Mouse (Mus musculus): ENCODE measurements around the gene Tmem232. TPM values are rescaled to one million over a fixed set of nuclear protein-coding genes. Genes with fewer than 3 reads are reported as not detected.
"Not testable (repeated sequence)": the region's sequence is repeated elsewhere in the genome, so short reads cannot be mapped to it uniquely, and the experiment has no call there.

Tmem232 gene
- polyA plus RNA-seq, 1 experiment, result not detected

DNA sequence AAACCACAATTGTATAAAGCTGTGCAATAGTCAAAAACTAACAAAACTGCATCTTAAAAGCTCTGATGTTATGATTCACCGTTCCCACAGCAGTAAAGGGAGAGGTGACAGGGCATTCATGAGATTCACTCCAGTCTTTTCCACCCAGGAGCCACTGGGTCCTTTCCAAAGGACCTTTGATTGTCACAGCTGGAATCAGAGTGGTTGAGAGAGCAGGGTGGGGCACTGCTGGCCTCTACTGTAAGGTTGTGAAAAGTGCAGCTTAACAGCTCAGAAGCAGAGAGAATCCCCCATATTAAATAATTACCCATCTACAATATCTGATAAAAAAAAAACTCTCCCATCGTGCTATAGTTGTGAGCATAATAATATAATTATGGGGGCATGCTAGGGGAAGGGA is 288.4 kb downstream of the Tmem232 start:
- Histone ChIP-seq H3K4me1 (ENCODE audit: control insufficient read depth, insufficient read depth, low read length) (no peaks in the 10 kb centered on the region), H3K27ac (ENCODE audit: insufficient read depth, low read depth, low read length) (no peak overlapping the region), H3K4me3 (ENCODE audit: insufficient read depth, low read length) (no peak overlapping the region)
- TF ChIP-seq CTCF (IDR thresholded peaks at IDR 0.05; ENCODE audit: low read depth, low read length) (no peak), POLR2A (IDR thresholded peaks at IDR 0.05; ENCODE audit: borderline replicate concordance, low read depth, low read length) (no peak)

DNA sequence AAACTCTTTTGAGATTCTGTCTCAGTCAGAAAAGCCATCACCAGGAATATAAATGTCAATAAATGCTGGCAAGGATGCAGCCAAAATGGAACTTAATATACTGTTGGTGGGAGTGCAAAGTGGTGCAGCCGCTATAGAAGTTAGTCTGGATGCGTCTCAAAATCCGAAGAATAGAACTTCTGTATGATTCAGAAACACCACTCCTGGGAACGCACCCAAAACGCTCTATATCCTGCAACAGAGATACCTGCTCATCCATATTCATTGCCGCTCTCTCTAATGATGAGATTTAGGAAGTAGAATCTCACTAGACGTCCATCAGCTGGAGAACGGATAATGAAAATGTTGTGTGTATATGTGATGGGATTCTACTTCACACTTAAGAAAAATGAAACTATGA is 290.3 kb downstream of the Tmem232 start:
- H3K27ac ChIP-seq (ENCODE audit: insufficient read depth, low read depth, low read length), result no peak overlapping the region
- no peak overlapping the region for H3K4me3 ChIP-seq (ENCODE audit: insufficient read depth, low read length)
- TF ChIP-seq CTCF (IDR thresholded peaks at IDR 0.05; ENCODE audit: low read depth, low read length), result no peak
- no peak for TF ChIP-seq POLR2A (IDR thresholded peaks at IDR 0.05; ENCODE audit: borderline replicate concordance, low read depth, low read length)
- H3K4me1 ChIP-seq (ENCODE audit: control insufficient read depth, insufficient read depth, low read length), result no peaks in the 10 kb centered on the region

DNA sequence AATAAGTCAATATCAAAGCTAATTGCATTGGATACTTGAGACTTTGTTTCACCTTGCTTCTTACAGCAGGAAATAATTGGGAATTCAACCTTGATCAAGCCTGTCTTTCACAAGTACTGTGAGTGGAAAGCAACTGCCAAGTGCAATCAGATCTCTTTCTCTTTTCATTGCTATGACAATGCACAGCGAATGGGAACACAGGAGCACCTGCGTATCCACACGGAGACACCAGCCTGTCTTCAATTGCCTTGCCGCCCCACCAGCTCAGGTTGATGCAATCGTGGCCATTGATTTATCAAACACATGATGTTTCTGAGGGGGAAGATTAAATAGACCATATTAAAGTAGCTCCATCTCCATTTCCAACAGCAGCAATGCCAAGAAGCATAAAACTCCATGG is 296.9 kb downstream of the Tmem232 start:
- TF ChIP-seq POLR2A (IDR thresholded peaks at IDR 0.05; ENCODE audit: borderline replicate concordance, low read depth, low read length) (no peak), CTCF (IDR thresholded peaks at IDR 0.05; ENCODE audit: low read depth, low read length) (no peak)
- H3K4me3 ChIP-seq (ENCODE audit: insufficient read depth, low read length), result no peak overlapping the region
- no peaks in the 10 kb centered on the region for H3K4me1 ChIP-seq (ENCODE audit: control insufficient read depth, insufficient read depth, low read length)
- no peak overlapping the region for H3K27ac ChIP-seq (ENCODE audit: insufficient read depth, low read depth, low read length)

DNA sequence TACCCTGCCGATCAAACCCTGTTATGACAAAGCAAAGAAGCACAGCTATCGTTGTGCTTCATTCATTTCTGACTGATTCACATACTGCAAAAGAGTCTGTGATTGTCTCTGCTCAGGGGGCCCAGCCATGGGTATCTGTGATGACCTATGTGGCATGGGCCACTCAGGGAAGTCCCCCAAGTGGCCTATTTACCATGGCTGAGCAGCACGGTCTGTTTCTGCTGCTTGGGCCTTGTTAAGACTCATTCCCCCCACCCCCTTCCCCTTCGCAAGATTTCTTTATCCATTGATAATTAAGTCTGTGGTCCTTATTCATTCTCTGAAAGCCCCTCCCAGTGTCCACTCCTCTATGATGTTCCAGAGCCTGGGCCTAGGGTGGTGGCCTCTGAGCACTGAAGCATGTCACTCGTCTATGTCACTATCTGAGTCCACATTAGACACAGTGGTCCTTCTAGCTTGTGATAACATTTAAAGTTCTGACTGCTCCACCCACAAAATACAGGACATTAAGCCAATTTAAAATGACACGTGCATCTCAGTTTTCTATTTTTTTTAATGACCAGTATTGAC is 315.1 kb downstream of the Tmem232 start:
- Histone ChIP-seq H3K27ac (ENCODE audit: insufficient read depth, low read depth, low read length) (no peak overlapping the region), H3K4me3 (ENCODE audit: insufficient read depth, low read length) (no peak overlapping the region), H3K4me1 (ENCODE audit: control insufficient read depth, insufficient read depth, low read length) (no peaks in the 10 kb centered on the region)
- no peak for TF ChIP-seq POLR2A (IDR thresholded peaks at IDR 0.05; ENCODE audit: borderline replicate concordance, low read depth, low read length)

DNA sequence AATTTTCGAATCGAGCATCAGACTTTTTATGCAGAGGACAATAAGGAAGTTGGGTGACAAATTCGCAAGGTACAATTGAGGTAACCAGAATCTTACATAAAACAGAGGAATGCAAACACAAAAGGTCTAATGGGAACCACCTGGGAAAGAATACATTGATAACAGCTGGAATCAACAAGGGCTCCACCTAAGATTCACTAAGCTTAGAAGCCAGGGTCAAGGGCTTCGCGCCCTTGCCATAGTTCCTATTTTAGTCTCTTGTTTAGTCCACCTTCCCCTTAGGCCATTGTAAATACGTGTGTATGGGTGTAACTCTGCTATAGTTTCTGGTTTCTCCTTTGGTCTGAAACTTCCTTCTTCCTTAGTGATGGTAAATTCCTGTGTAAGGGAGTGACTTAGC is 318.9 kb downstream of the Tmem232 start:
- not testable (repeated sequence) for H3K4me3 ChIP-seq (ENCODE audit: insufficient read depth, low read length); H3K4me1 ChIP-seq (ENCODE audit: control insufficient read depth, insufficient read depth, low read length); H3K27ac ChIP-seq (ENCODE audit: insufficient read depth, low read depth, low read length)

Other genes with a start within 250 kb of the Tmem232 start
- gene Vapa, start 72.8 kb upstream of the Tmem232 start, polyA plus RNA-seq (2012; ENCODE audit: insufficient read depth, insufficient read length, missing spikeins), result 145 and 149 TPM in 2 replicates
- not detected in 2 replicates for gene Txndc2, start 101.4 kb upstream of the Tmem232 start, polyA plus RNA-seq (2012; ENCODE audit: insufficient read depth, insufficient read length, missing spikeins)
- 122 and 128 TPM in 2 replicates for gene Rab31, start 232.0 kb upstream of the Tmem232 start, polyA plus RNA-seq (2012; ENCODE audit: insufficient read depth, insufficient read length, missing spikeins)
- gene Ppp4r1, start 241.8 kb upstream of the Tmem232 start, polyA plus RNA-seq (2012; ENCODE audit: insufficient read depth, insufficient read length, missing spikeins), result 58.9 and 64.0 TPM in 2 replicates

Data from bone marrow macrophage, adult 2 months (primary cell).